Mouse (Mus musculus): ENCODE data around the gene Gm13289. TPM values are rescaled to one million over a fixed set of nuclear protein-coding genes. Genes with fewer than 3 reads are reported as not detected.
"Not testable (repeated sequence)": the region's sequence is repeated elsewhere in the genome, so short reads cannot be mapped to it uniquely, and the experiment has no call there.

Gene Gm13289
- polyA plus RNA-seq, 1 experiment, result not detected

DNA sequence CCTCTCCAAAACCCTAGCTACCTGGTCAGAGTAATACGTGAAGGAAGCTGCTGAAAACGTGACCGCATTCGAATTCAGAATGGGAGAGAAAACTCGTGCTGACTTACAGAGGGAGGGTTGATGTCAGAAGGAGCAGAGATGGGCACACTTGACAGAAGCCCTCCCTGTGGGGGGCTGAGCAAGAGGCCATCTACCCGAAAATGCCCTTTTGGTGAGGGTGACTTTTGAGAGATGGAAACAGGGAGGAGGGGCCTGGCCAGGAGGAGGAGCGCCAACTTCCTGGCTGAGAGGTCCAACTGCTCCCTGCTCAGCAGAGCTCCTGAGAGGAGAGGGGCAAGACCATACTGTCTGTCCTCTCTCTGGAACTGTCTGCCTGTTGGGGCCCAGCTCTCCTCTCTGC lies 5.1 kb downstream of the Gm13289 start, which contains the start of gene Ifnz:
Gene Ifnz, plus strand, starts transcription at position 301 of the 400 bp plus-strand sequence.
- DNase-seq (ENCODE audit: extremely low spot score in 1 of 2, low spot score in 1 of 2), result not testable (repeated sequence)

DNA sequence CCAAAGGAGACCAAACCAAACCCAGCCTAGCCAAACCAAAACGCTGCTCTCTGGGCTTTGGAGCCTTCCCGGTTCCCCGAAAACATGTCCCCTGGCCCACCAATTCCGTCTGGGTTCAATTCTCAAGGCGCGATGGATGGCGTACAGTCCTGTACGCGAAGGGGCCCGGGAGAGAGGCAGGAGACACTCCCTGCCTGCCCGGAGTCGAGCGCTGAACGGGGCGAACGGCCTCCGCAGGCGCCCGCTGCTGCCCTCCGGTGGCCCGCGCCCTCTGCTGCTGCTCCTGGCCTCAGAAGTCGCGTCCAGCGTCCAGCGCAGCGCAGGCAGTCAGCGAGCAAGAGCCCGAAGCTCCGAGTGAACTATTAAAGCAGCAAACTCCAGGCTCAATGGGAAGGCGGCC lies 5.6 kb downstream of the Gm13289 start:
- DNase-seq (ENCODE audit: extremely low spot score in 1 of 2, low spot score in 1 of 2), result not testable (repeated sequence)

DNA sequence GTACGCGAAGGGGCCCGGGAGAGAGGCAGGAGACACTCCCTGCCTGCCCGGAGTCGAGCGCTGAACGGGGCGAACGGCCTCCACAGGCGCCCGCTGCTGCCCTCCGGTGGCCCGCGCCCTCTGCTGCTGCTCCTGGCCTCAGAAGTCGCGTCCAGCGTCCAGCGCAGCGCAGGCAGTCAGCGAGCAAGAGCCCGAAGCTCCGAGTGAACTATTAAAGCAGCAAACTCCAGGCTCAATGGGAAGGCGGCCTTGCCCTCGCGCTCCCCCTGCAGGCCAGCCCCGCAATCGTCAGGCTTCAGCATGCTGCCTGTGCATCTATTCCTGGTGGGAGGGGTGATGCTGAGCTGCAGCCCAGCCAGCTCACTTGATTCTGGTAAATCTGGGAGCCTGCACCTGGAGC lies 8.7 kb downstream of the Gm13289 start, which contains the start of gene Gm13276:
Gene Gm13276, plus strand, starts transcription at position 301 of the 400 bp plus-strand sequence.
- DNase-seq (ENCODE audit: extremely low spot score in 1 of 2, low spot score in 1 of 2), result not testable (repeated sequence)

DNA sequence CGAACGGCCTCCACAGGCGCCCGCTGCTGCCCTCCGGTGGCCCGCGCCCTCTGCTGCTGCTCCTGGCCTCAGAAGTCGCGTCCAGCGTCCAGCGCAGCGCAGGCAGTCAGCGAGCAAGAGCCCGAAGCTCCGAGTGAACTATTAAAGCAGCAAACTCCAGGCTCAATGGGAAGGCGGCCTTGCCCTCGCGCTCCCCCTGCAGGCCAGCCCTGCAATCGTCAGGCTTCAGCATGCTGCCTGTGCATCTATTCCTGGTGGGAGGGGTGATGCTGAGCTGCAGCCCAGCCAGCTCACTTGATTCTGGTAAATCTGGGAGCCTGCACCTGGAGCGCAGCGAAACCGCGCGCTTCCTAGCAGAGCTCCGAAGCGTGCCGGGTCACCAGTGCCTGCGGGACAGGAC lies 11.7 kb downstream of the Gm13289 start, which contains the start of gene Gm13277:
Gene Gm13277, plus strand, starts transcription at position 231 of the 400 bp plus-strand sequence.
- DNase-seq (ENCODE audit: extremely low spot score in 1 of 2, low spot score in 1 of 2), result peak; percentile 16 to 80

DNA sequence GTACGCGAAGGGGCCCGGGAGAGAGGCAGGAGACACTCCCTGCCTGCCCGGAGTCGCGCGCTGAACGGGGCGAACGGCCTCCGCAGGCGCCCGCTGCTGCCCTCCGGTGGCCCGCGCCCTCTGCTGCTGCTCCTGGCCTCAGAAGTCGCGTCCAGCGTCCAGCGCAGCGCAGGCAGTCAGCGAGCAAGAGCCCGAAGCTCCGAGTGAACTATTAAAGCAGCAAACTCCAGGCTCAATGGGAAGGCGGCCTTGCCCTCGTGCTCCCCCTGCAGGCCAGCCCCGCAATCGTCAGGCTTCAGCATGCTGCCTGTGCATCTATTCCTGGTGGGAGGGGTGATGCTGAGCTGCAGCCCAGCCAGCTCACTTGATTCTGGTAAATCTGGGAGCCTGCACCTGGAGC lies 14.5 kb downstream of the Gm13289 start, which contains the start of gene Gm13278:
Gene Gm13278, plus strand, starts transcription at position 301 of the 400 bp plus-strand sequence.
- DNase-seq (ENCODE audit: extremely low spot score in 1 of 2, low spot score in 1 of 2), result not testable (repeated sequence)

DNA sequence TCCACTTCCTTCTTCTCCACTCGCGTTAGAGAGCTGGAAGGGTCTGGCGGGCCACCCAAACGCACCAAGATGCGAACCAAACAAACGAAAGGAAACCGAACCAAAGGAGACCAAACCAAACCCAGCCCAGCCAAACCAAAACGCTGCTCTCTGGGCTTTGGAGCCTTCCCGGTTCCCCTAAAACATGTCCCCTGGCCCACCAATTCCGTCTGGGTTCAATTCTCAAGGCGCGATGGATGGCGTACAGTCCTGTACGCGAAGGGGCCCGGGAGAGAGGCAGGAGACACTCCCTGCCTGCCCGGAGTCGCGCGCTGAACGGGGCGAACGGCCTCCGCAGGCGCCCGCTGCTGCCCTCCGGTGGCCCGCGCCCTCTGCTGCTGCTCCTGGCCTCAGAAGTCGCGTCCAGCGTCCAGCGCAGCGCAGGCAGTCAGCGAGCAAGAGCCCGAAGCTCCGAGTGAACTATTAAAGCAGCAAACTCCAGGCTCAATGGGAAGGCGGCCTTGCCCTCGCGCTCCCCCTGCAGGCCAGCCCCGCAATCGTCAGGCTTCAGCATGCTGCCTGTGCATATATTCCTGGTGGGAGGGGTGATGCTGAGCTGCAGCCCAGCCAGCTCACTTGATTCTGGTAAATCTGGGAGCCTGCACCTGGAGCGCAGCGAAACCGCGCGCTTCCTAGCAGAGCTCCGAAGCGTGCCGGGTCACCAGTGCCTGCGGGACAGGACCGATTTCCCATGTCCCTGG lies 17.4 kb downstream of the Gm13289 start, which contains the start of gene Gm13275:
Gene Gm13275, plus strand, starts transcription at position 552 of the 740 bp plus-strand sequence.
- peak; percentile 44 to 59 for DNase-seq (ENCODE audit: extremely low spot score in 1 of 2, low spot score in 1 of 2)

DNA sequence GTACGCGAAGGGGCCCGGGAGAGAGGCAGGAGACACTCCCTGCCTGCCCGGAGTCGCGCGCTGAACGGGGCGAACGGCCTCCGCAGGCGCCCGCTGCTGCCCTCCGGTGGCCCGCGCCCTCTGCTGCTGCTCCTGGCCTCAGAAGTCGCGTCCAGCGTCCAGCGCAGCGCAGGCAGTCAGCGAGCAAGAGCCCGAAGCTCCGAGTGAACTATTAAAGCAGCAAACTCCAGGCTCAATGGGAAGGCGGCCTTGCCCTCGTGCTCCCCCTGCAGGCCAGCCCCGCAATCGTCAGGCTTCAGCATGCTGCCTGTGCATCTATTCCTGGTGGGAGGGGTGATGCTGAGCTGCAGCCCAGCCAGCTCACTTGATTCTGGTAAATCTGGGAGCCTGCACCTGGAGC lies 20.4 kb downstream of the Gm13289 start, which contains the start of gene Gm13279:
Gene Gm13279, plus strand, starts transcription at position 301 of the 400 bp plus-strand sequence.
- not testable (repeated sequence) for DNase-seq (ENCODE audit: extremely low spot score in 1 of 2, low spot score in 1 of 2)

DNA sequence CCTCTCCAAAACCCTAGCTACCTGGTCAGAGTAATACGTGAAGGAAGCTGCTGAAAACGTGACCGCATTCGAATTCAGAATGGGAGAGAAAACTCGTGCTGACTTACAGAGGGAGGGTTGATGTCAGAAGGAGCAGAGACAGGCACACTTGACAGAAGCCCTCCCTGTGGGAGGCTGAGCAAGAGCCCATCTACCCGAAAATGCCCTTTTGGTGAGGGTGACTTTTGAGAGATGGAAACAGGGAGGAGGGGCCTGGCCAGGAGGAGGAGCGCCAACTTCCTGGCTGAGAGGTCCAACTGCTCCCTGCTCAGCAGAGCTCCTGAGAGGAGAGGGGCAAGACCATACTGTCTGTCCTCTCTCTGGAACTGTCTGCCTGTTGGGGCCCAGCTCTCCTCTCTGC lies 22.6 kb downstream of the Gm13289 start, which contains the start of gene Gm13285:
Gene Gm13285, plus strand, starts transcription at position 301 of the 400 bp plus-strand sequence.
- DNase-seq (ENCODE audit: extremely low spot score in 1 of 2, low spot score in 1 of 2), result not testable (repeated sequence)

DNA sequence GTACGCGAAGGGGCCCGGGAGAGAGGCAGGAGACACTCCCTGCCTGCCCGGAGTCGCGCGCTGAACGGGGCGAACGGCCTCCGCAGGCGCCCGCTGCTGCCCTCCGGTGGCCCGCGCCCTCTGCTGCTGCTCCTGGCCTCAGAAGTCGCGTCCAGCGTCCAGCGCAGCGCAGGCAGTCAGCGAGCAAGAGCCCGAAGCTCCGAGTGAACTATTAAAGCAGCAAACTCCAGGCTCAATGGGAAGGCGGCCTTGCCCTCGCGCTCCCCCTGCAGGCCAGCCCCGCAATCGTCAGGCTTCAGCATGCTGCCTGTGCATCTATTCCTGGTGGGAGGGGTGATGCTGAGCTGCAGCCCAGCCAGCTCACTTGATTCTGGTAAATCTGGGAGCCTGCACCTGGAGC lies 26.2 kb downstream of the Gm13289 start, which contains the start of gene Gm13287:
Gene Gm13287, plus strand, starts transcription at position 301 of the 400 bp plus-strand sequence.
- not testable (repeated sequence) for DNase-seq (ENCODE audit: extremely low spot score in 1 of 2, low spot score in 1 of 2)

DNA sequence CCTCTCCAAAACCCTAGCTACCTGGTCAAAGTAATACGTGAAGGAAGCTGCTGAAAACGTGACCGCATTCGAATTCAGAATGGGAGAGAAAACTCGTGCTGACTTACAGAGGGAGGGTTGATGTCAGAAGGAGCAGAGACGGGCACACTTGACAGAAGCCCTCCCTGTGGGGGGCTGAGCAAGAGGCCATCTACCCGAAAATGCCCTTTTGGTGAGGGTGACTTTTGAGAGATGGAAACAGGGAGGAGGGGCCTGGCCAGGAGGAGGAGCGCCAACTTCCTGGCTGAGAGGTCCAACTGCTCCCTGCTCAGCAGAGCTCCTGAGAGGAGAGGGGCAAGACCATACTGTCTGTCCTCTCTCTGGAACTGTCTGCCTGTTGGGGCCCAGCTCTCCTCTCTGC lies 28.5 kb downstream of the Gm13289 start, which contains the start of gene Gm13288:
Gene Gm13288, plus strand, starts transcription at position 301 of the 400 bp plus-strand sequence.
- DNase-seq (ENCODE audit: extremely low spot score in 1 of 2, low spot score in 1 of 2), result not testable (repeated sequence)

DNA sequence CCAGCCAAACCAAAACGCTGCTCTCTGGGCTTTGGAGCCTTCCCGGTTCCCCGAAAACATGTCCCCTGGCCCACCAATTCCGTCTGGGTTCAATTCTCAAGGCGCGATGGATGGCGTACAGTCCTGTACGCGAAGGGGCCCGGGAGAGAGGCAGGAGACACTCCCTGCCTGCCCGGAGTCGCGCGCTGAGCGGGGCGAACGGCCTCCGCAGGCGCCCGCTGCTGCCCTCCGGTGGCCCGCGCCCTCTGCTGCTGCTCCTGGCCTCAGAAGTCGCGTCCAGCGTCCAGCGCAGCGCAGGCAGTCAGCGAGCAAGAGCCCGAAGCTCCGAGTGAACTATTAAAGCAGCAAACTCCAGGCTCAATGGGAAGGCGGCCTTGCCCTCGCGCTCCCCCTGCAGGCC lies 29.0 kb downstream of the Gm13289 start:
- DNase-seq (ENCODE audit: extremely low spot score in 1 of 2, low spot score in 1 of 2), result not testable (repeated sequence)

DNA sequence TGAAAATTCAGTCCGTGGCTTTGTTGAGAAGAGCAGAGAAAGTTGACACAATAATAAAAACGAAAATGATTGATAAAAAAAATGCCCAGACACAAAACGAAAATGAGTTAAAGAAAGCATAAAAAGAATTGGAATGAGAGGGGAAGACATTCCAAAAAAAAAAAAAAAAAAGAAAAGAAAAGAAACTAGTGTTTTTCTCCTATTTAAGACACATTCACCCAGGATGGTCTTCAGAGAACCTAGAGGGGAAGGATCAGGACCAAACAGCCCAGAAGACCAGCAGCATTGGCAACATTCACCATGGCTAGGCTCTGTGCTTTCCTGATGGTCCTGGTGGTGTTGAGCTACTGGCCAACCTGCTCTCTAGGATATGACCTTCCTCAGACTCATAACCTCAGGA lies 39.2 kb downstream of the Gm13289 start, which contains the start of gene Ifna7:
Gene Ifna7, plus strand, starts transcription at position 301 of the 400 bp plus-strand sequence.
- DNase-seq (ENCODE audit: extremely low spot score in 1 of 2, low spot score in 1 of 2), result no peak

DNA sequence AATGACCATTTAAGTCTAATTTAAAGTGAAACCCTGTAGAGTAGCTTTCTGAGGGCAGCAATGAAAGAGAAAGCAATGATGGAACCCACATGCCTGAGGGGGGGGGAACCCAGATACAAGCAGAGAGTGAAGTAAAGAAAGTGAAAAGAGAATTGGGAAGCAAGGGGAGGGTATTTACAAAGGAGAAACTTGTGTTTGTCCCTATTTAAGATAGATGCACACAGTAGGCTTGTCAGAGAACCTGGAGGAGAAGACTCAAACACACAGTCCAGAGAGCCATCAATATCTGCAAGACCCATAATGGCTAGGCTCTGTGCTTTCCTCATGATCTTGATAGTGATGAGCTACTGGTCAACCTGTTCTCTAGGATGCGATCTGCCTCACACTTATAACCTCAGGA lies 42.9 kb downstream of the Gm13289 start, which contains the start of gene Ifna11:
Gene Ifna11, plus strand, starts transcription at position 301 of the 400 bp plus-strand sequence.
- no peak for DNase-seq (ENCODE audit: extremely low spot score in 1 of 2, low spot score in 1 of 2)

DNA sequence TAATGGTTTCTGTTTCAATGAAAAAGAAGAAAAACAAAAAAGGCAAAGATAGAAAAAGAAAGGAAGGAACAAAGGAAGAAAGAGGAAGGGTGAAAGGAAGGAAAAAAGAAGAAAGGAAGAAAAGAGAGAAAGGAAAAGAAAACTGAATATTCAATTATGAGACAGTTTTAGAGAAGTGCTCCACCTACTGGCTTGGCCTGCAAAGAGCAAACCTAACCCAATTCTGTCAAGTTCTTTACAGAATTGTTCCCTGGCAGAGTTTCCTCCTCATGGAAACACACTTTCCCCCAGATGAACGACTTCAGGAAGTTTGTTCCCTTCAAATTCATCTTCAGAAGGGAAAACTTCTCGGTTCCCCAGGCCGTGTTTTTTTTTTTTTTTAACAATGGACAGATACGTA lies 46.3 kb downstream of the Gm13289 start:
- DNase-seq (ENCODE audit: extremely low spot score in 1 of 2, low spot score in 1 of 2), result peak in 1 of 2 experiments; percentile 31

Other genes starting within 250 kb of the Gm13289 start
- not detected in 2 replicates for gene Ifna15, start 218.7 kb upstream of the Gm13289 start, polyA plus RNA-seq (2012; rRNA removed)
- not detected in 2 replicates for gene Ifna14, start 205.1 kb upstream of the Gm13289 start, polyA plus RNA-seq (2012; rRNA removed)
- gene Ifna9, start 184.5 kb upstream of the Gm13289 start, polyA plus RNA-seq (2012; rRNA removed), result not detected in 2 replicates
- not detected in 2 replicates for gene Ifna12, start 173.5 kb upstream of the Gm13289 start, polyA plus RNA-seq (2012; rRNA removed)
- not detected in 2 replicates for gene C87499, start 142.5 kb upstream of the Gm13289 start, polyA plus RNA-seq (2012; rRNA removed)
- gene Ifna13, start 132.5 kb upstream of the Gm13289 start, polyA plus RNA-seq (2012; rRNA removed), result not detected in 2 replicates
- not detected in 2 replicates for gene Ifna16, start 100.0 kb upstream of the Gm13289 start, polyA plus RNA-seq (2012; rRNA removed)
- not detected in 2 replicates for gene Ifna2, start 93.0 kb upstream of the Gm13289 start, polyA plus RNA-seq (2012; rRNA removed)
- gene Ifnab, start 85.6 kb upstream of the Gm13289 start, polyA plus RNA-seq (2012; rRNA removed), result not detected in 2 replicates
- 0.80 and 1.0 TPM in 2 replicates for gene Gm26566, start 55.1 kb upstream of the Gm13289 start, polyA plus RNA-seq (2012; rRNA removed)
- 43.0 and 47.0 TPM in 2 replicates for gene Klhl9, start 54.5 kb upstream of the Gm13289 start, polyA plus RNA-seq (2012; rRNA removed)
- gene Gm13271, start 22.1 kb upstream of the Gm13289 start, polyA plus RNA-seq (2012; rRNA removed), result not detected in 2 replicates
- gene Gm13283, start 16.8 kb upstream of the Gm13289 start, polyA plus RNA-seq (2012; rRNA removed), result not detected in 2 replicates
- not detected in 2 replicates for gene Gm13290, start 3.1 kb upstream of the Gm13289 start, polyA plus RNA-seq (2012; rRNA removed)
- not detected in 2 replicates for gene Gm13272, start 2.9 kb downstream of the Gm13289 start, polyA plus RNA-seq (2012; rRNA removed)
- not detected in 2 replicates for gene Ifnz, start 5.2 kb downstream of the Gm13289 start, polyA plus RNA-seq (2012; rRNA removed)
- gene Gm13276, start 8.8 kb downstream of the Gm13289 start, polyA plus RNA-seq (2012; rRNA removed), result not detected in 2 replicates
- gene Gm13277, start 11.7 kb downstream of the Gm13289 start, polyA plus RNA-seq (2012; rRNA removed), result not detected in 2 replicates
- gene Gm13278, start 14.6 kb downstream of the Gm13289 start, polyA plus RNA-seq (2012; rRNA removed), result not detected in 2 replicates
- gene Gm13275, start 17.6 kb downstream of the Gm13289 start, polyA plus RNA-seq (2012; rRNA removed), result not detected in 2 replicates
- not detected in 2 replicates for gene Gm13279, start 20.5 kb downstream of the Gm13289 start, polyA plus RNA-seq (2012; rRNA removed)
- not detected in 2 replicates for gene Gm13285, start 22.7 kb downstream of the Gm13289 start, polyA plus RNA-seq (2012; rRNA removed)
- not detected in 2 replicates for gene Gm13287, start 26.3 kb downstream of the Gm13289 start, polyA plus RNA-seq (2012; rRNA removed)
- gene Gm13288, start 28.6 kb downstream of the Gm13289 start, polyA plus RNA-seq (2012; rRNA removed), result not detected in 2 replicates
- not detected in 2 replicates for gene Ifna7, start 39.3 kb downstream of the Gm13289 start, polyA plus RNA-seq (2012; rRNA removed)
- not detected in 2 replicates for gene Ifna11, start 43.0 kb downstream of the Gm13289 start, polyA plus RNA-seq (2012; rRNA removed)
- gene Ifna6, start 50.5 kb downstream of the Gm13289 start, polyA plus RNA-seq (2012; rRNA removed), result not detected in 2 replicates
- not detected in 2 replicates for gene Ifna5, start 58.6 kb downstream of the Gm13289 start, polyA plus RNA-seq (2012; rRNA removed)
- gene Ifna4, start 64.9 kb downstream of the Gm13289 start, polyA plus RNA-seq (2012; rRNA removed), result not detected in 2 replicates
- gene Ifna1, start 73.2 kb downstream of the Gm13289 start, polyA plus RNA-seq (2012; rRNA removed), result not detected in 2 replicates
- gene Ifne, start 103.3 kb downstream of the Gm13289 start, polyA plus RNA-seq (2012; rRNA removed), result not detected in 2 replicates

Measured in frontal cortex, adult 2 months (tissue).